Mouse (Mus musculus) E14TG2a.4 (cell line): ENCODE measurements around the gene 1110057P08Rik.

Experiments
- CTCF ChIP-seq: conservative IDR thresholded peaks from 2 replicates; pipeline ENCODE4 v1.5.1; 2014; ENCODE audit warnings: low read length
- POU5F1 ChIP-seq: IDR thresholded peaks from 2 replicates; pipeline ENCODE4 v1.6.1; 2014; ENCODE audit warnings: low read length, borderline replicate concordance

GRCm38 (mm10) chr16:89157652-89158051 lies 16.9 kb upstream of the 1110057P08Rik start, which contains the start of gene Gm9789:
- TF ChIP-seq POU5F1 (no peak), CTCF (no peak)
